Mouse (Mus musculus) midbrain, embryonic 11.5 days (tissue): Measurements from ENCODE around the gene Barhl1. TPM values are rescaled to one million over a fixed set of nuclear protein-coding genes. Genes with fewer than 3 reads are reported as not detected.

Source experiments
- ATAC-seq: fragments of 200-750 bp; cut with Nextera tagmentation; 2 replicates; pipeline ENCODE4 v1.8.0; 2017; ENCODE audit warnings: moderate TSS enrichment, moderate library complexity; ENCODE audit not compliant: low FRiP score
- DNase-seq: peaks from one replicate; pipeline ENCODE4 v3.0.0; 2015; ENCODE audit warnings: low spot score; ENCODE audit errors: missing footprints
- H3K27ac ChIP-seq: fragments of 300-500 bp; sonication (generic); 2 replicates; pipeline ENCODE4 v1.5.1; 2014; ENCODE audit warnings: low read depth, low read length
- H3K27me3 ChIP-seq: fragments of 300-500 bp; sonication (generic); 2 replicates; pipeline ENCODE4 v1.6.1; 2014; ENCODE audit warnings: mild to moderate bottlenecking, low read length, moderate library complexity, mixed read lengths; ENCODE audit not compliant: control insufficient read depth, insufficient read depth
- H3K36me3 ChIP-seq: fragments of 300-500 bp; sonication (generic); 2 replicates; pipeline ENCODE4 v1.6.1; 2014; ENCODE audit warnings: mild to moderate bottlenecking, low read length, moderate library complexity, mixed read lengths; ENCODE audit not compliant: control insufficient read depth, insufficient read depth
- H3K4me1 ChIP-seq: fragments of 300-500 bp; sonication (generic); 2 replicates; pipeline ENCODE4 v1.6.1; 2014; ENCODE audit warnings: low read length; ENCODE audit not compliant: control insufficient read depth, insufficient read depth
- H3K4me2 ChIP-seq: fragments of 300-500 bp; sonication (generic); 2 replicates; pipeline ENCODE4 v1.6.1; 2014; ENCODE audit warnings: mild to moderate bottlenecking, moderate library complexity
- H3K4me3 ChIP-seq: fragments of 300-500 bp; sonication (generic); 2 replicates; pipeline ENCODE4 v1.5.1; 2014; ENCODE audit warnings: low read depth, low read length
- H3K9ac ChIP-seq: fragments of 300-500 bp; sonication (generic); 2 replicates; pipeline ENCODE4 v1.6.1; 2014; ENCODE audit warnings: low read length
- H3K9me3 ChIP-seq: fragments of 300-500 bp; sonication (generic); 2 replicates; pipeline ENCODE4 v1.6.1; 2016; ENCODE audit warnings: low read length; ENCODE audit not compliant: control insufficient read depth
- WGBS: fragments of 180-500 bp; shearing (Covaris S2); extraction: QIAGEN DNeasy Blood & Tissue Kit; methylation state at CpG from one replicate; pipeline ENCODE4 v1.1.7; 2014; 5-methylcytosine and 5-hydroxymethylcytosine counted together
- polyA plus RNA-seq: library from polyadenylated mRNA; unstranded; fragments of >200 nt; fragmentation: Nextera tagmentation; extraction: Ambion mirVana; gene quantifications from 2 replicates; pipeline ENCODE4 v1.2.1, GENCODE M21; 2014

The Barhl1 gene
- polyA plus RNA-seq, 1 experiment from 2014 or later: 12.7 TPM

DNA sequence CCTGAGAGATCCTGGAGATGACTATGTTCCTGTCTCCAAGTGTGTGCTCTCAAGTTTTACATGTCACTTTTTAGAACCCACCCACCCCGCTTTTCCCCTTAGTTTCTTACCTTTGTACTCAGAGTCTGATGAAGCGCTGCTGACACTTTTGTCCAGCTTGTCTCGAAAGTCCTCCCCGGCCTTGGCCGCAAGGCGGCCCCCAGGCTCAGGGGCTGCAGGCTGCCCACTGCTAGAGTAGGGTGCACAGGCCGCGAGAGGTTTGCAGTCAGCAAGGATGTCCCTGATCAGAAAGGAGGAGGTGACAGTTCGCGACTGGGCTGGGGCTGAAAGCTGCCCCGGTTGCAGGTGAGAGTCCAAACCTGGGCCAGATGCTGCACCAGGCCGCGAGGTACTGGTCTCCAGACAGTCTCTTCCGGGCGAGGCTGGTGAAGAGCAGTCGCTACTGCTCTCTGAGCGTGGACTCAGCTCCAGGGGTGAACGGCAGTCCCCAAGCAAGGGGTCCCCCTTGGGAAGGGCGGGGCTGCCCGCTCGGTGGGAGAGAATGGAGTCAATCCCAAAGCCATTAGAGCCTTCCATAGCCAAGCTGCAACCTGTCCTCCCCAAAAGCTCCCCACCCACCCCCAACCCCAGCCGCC, 1.2 kb downstream of the Barhl1 start:
- peaks cover 18% of the 10 kb centered on the region; the same call in 1 of the 2 replicates for H3K4me1 ChIP-seq
- no peaks in the 10 kb centered on the region for H3K36me3 ChIP-seq
- H3K9ac ChIP-seq: peak overlapping the region; percentile 51
- WGBS: 2% methylated on average over 22 of the region's 22 CpGs
- peak overlapping the region; percentile 31 for H3K4me3 ChIP-seq
- H3K9me3 ChIP-seq: no peaks in the 10 kb centered on the region
- H3K27ac ChIP-seq: no peak overlapping the region; the same call in 1 of the 2 replicates
- DNase-seq (peak; percentile 92), ATAC-seq (no peak)
- H3K4me2 ChIP-seq: peak overlapping the region; percentile 30; the same call in 1 of the 2 replicates
- H3K27me3 ChIP-seq: peaks cover 98% of the 10 kb centered on the region

DNA sequence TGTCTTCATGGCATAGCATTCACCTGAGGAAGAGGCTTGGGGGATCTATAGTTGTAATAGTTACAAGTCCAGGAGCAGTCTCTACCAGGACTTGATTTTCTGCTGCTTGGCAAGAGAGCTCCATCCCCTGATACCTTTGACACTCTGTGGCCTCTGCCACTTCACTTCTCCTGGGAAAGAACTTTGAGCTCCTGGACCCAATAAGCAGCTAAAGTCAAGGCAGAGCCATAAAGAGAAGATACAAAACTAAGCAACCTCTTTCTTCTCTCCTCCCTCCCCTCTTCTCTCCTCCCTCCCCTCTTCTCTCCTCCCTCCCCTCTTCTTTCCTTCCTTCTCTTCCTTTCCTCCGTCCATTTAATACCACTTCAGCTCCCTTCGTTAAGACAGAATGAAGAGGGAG, 2.3 kb downstream of the Barhl1 start:
- peak overlapping the region; percentile 31 for H3K4me3 ChIP-seq
- H3K27ac ChIP-seq: no peak overlapping the region
- H3K9me3 ChIP-seq: no peaks in the 10 kb centered on the region
- H3K4me1 ChIP-seq: peaks cover 22% of the 10 kb centered on the region
- 3% methylated on average over 2 of the region's 2 CpGs for WGBS
- no peaks in the 10 kb centered on the region for H3K36me3 ChIP-seq
- H3K4me2 ChIP-seq: no peak overlapping the region; the same call in 1 of the 2 replicates
- peak overlapping the region; percentile 32; the same call in 1 of the 2 replicates for H3K9ac ChIP-seq
- H3K27me3 ChIP-seq: peaks cover 100% of the 10 kb centered on the region
- DNase-seq (peak; percentile 90), ATAC-seq (no peak)

DNA sequence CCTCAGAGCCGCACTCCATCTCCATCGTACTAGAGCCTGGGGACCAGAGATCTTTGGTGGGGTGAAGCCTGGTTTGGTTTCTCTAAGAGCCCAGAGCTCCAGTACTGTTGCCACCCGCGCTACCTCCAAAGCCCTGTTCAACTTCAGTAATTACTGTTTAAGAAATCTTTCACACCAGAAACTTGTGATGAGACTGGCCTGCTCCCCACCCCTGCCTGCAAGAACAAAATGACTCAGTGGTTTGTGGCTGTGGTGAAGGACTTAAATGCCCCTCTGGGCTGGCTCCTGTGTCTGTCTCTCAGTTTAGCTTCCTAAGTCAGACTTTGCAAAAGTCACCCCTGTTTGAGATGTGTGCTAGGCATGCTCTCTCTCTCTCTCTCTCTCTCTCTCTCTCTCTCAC, 3.5 kb downstream of the Barhl1 start:
- Histone ChIP-seq H3K27ac (no peak overlapping the region), H3K4me2 (peak overlapping the region; percentile 3), H3K27me3 (peaks cover 99% of the 10 kb centered on the region), H3K4me3 (peak overlapping the region; percentile 25), H3K9me3 (no peaks in the 10 kb centered on the region), H3K4me1 (peaks cover 32% of the 10 kb centered on the region), H3K9ac (peak overlapping the region; percentile 41), H3K36me3 (no peaks in the 10 kb centered on the region)
- ATAC-seq (no peak), DNase-seq (peak; percentile 94)
- 0% methylated on average over 4 of the region's 4 CpGs for WGBS

DNA sequence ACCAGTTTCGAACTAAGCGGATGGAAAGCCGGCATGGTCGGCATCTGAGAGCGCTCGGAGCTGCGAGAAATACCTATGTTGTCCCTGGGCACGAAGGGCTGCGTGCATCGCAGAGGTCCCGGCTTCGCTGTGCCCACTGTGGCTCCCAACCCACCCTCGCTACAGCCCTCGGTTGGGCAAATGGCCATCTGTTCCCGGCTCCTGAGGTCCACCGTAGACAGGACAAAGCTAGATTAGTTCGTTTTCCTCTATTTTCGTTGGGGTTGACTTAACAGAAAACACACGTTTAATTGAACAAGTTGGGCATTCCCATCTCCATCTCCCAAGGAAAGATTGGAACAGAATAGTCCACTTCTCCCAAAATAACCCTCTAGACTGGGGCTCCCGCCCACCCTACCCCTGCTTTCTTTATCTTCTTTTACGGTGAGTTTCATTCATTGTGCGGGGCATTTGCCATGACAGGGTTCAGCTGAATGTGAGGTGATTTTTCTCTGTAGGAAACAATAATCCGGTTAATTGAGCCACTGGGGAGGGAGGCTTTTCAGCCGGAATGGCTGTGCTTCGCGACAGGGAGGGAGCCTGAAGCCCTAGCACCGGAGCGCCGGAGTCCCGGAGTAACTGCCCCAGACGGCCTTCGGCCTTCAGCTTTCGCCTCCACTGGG, 4.3 kb downstream of the Barhl1 start:
- DNase-seq (peak; percentile 96), ATAC-seq (no peak)
- peaks cover 35% of the 10 kb centered on the region for H3K4me1 ChIP-seq
- peak overlapping the region; percentile 25 for H3K4me3 ChIP-seq
- H3K9ac ChIP-seq: peak overlapping the region; percentile 41
- under 1% methylated on average over 33 of the region's 33 CpGs for WGBS
- peaks cover 97% of the 10 kb centered on the region for H3K27me3 ChIP-seq
- peak overlapping the region; percentile 3 for H3K4me2 ChIP-seq
- H3K9me3 ChIP-seq: no peaks in the 10 kb centered on the region
- H3K36me3 ChIP-seq: no peaks in the 10 kb centered on the region
- peak overlapping the region; percentile 9; the same call in 1 of the 2 replicates for H3K27ac ChIP-seq

DNA sequence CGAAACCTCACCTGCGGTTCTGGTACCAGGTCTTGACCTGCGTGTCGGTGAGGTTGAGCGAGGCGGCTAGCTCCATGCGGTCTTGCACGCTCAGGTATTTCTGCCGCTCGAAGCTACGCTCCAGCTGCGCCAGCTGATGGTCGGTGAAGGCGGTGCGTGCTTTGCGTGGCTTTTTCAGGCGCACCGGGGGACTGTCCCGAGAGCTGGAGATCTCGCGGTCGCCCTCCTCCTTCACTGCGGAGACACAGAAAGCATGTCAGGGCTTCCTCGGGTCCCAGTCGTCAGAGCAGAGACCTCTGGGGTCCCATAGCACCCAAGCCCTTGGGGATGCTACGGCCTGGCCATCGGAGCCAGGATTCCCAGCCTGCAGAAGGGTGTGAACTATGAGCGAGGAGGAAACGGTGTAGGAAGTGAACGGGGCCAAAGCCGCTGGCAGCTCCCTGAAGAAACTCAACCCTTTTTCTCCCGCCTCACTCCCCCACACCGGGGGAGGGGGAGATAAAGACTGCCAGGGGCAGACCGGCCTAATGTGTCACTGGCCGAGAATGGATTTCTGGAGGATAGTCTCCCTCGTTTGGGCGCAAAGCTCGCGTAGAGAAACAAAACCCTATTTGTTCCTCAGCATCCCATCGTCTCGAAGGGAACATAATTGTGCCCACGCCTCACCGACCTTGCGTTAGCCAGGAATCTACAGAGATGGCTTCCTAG, 5.0 kb downstream of the Barhl1 start:
- Histone ChIP-seq H3K27ac (no peak overlapping the region), H3K4me1 (peaks cover 41% of the 10 kb centered on the region), H3K27me3 (peaks cover 97% of the 10 kb centered on the region), H3K4me2 (peak overlapping the region; percentile 3), H3K9ac (peak overlapping the region; percentile 41; the same call in 1 of the 2 replicates), H3K9me3 (no peaks in the 10 kb centered on the region), H3K36me3 (no peaks in the 10 kb centered on the region), H3K4me3 (peak overlapping the region; percentile 25)
- WGBS: under 1% methylated on average over 44 of the region's 44 CpGs
- no peak for ATAC-seq
- DNase-seq: no peak

DNA sequence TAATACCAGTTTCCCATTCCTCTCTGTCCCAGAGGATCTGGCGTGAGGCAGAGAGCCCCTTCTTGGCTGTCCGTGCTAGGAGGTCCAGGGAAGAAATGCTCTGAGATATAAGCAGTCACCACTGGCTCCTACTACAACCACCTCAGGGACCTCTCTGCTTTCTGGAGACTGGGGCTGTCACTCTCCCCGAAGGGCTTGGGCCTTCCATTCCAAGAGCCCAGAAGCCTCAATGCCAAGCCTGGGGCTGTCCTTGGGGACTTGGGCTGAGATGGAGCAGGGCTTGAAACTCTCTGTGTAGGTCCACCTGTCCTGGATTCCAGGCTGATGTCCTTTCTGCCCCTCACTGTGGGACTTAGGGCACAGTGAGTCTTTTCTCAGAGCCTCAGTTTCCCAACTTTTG, 5.6 kb downstream of the Barhl1 start:
- no peaks in the 10 kb centered on the region for H3K36me3 ChIP-seq
- ATAC-seq (no peak), DNase-seq (peak; percentile 94)
- H3K9me3 ChIP-seq: no peaks in the 10 kb centered on the region
- peaks cover 97% of the 10 kb centered on the region for H3K27me3 ChIP-seq
- peaks cover 42% of the 10 kb centered on the region for H3K4me1 ChIP-seq
- H3K27ac ChIP-seq: no peak overlapping the region
- peak overlapping the region; percentile 25 for H3K4me3 ChIP-seq
- 5% methylated on average over 3 of the region's 3 CpGs for WGBS
- H3K4me2 ChIP-seq: peak overlapping the region; percentile 3
- peak overlapping the region; percentile 6; the same call in 1 of the 2 replicates for H3K9ac ChIP-seq

DNA sequence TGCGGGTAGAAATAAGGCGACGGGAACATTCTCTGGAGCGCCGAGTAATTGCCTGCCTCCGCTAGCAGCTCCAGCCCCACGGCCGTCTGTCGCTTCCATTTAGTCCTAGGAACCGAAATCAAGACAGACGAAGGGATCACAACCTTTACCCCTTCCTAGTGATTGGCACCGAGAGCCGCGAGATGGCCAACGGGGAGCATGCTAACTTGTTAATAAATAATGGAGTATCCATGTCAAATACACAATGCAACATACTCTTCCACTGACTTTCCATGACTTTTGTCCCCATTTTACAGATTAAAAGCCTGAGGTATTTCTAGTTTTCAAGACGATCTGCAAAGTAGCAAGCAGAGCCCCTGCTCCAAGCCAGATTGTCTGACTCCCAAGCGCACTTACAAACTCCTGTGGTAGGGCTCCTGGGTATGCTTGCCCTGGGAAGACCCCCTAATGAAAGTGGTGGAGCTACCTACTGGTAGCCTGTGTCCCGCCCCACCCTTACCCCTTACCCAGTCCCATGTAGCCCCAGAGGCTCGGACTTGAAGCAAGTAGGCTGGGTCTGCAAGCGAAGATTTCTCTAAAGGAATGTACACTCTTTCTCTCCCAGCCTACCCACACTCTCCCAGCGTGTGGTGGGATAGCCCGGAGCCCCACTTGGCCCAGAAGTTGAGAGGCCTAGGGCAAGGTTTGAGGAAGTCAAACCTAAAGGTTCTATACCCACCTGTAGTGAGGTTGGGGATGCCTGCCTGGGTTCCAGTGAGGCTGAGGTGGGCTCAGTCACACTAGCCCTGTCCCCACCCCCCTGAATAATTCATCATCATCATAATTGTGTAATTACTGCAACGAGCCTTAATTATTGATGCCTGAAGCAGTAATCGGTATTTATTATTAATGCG, 6.4 kb downstream of the Barhl1 start:
- no peak overlapping the region for H3K27ac ChIP-seq
- DNase-seq (peak; percentile 92), ATAC-seq (no peak)
- peak overlapping the region; percentile 25 for H3K4me3 ChIP-seq
- peaks cover 46% of the 10 kb centered on the region for H3K4me1 ChIP-seq
- no peaks in the 10 kb centered on the region for H3K9me3 ChIP-seq
- H3K36me3 ChIP-seq: no peaks in the 10 kb centered on the region
- no peak overlapping the region; the same call in none of the 2 replicates for H3K9ac ChIP-seq
- 5% methylated on average over 25 of the region's 25 CpGs for WGBS
- H3K27me3 ChIP-seq: peaks cover 96% of the 10 kb centered on the region
- H3K4me2 ChIP-seq: peak overlapping the region; percentile 41

DNA sequence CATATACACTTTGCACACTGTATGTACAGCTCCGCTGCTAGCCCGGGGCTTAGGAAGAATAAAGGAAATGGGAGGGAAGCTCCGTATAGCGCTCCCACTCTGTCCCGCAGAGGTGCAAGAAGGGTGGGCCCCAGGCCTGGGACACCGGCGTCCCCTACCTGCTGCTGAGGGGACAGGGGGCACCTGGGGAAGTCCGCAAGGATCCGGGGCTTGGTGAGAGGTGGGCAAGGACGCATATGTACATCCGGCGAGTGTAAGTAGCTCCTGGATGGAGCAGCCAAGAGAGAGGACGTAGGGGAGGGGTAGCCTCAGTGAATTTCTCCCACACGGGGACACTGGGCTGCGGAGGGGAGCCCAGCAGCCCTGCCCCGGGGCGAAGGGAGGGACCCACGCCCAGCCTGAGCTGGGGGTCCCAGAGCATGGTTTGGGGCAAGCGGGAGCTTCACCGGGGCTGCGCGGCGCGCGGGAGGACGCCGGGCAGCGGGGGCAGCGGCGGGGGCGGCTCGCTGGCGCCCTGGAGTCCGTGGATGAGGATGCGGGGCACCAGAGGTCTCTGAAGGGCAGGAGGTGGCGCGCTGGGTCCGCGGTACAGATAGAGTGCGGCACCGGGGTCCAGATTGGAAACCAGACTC, 7.2 kb downstream of the Barhl1 start:
- no peaks in the 10 kb centered on the region for H3K9me3 ChIP-seq
- H3K4me3 ChIP-seq: peak overlapping the region; percentile 22
- WGBS: 1% methylated on average over 41 of the region's 41 CpGs
- no peak for ATAC-seq
- peaks cover 46% of the 10 kb centered on the region for H3K4me1 ChIP-seq
- peaks cover 95% of the 10 kb centered on the region for H3K27me3 ChIP-seq
- peak; percentile 93 for DNase-seq
- H3K9ac ChIP-seq: peak overlapping the region; percentile 50
- H3K27ac ChIP-seq: peak overlapping the region; percentile 65
- H3K36me3 ChIP-seq: no peaks in the 10 kb centered on the region
- peak overlapping the region; percentile 41 for H3K4me2 ChIP-seq
